Mouse (Mus musculus) spleen, adult 2 months (tissue): ENCODE measurements around the gene Zfp668.

ENCODE experiments used
- CTCF ChIP-seq: fragments of 200-500 bp; IDR thresholded peaks from 2 replicates; pipeline ENCODE4 v1.5.1; 2011; ENCODE audit warnings: mild to moderate bottlenecking, inconsistent platforms; ENCODE audit not compliant: insufficient read depth, insufficient read length, insufficient replicate concordance; ENCODE audit errors: extremely low read depth
- POLR2A ChIP-seq: fragments of 200-500 bp; IDR thresholded peaks from 2 replicates; pipeline ENCODE4 v1.6.1; 2011; ENCODE audit warnings: low read depth, low read length, inconsistent platforms

GRCm38 (mm10) chr7:127823236-127824171 lies 53.1 kb downstream of the Zfp668 start:
- no peak for TF ChIP-seq CTCF
- no peak for TF ChIP-seq POLR2A
